Mouse (Mus musculus): Measurements from ENCODE around the gene Smc5. TPM values are rescaled to one million over a fixed set of nuclear protein-coding genes. Genes with fewer than 3 reads are reported as not detected.

Gene Smc5
- 23.2 TPM for polyA plus RNA-seq (2015; fragmentation: Illumina TruSeq; extraction: RNeasy Lipid Tissue Mini Kit (QIAGEN cat#74804); ENCODE audit: low read depth, low replicate concordance)

GRCm38 (mm10) chr19:23273355-23274053 is at the start of gene Smc5:
Gene Smc5, minus strand, starts transcription at chr19:23273897.

Other genes starting within 250 kb of the Smc5 start
- 119 TPM for gene Klf9, start 132.7 kb downstream of the Smc5 start, polyA plus RNA-seq (2015; fragmentation: Illumina TruSeq; extraction: RNeasy Lipid Tissue Mini Kit (QIAGEN cat#74804); ENCODE audit: low read depth, low replicate concordance)
- 1.6 TPM for gene Mamdc2, start 174.5 kb upstream of the Smc5 start, polyA plus RNA-seq (2015; fragmentation: Illumina TruSeq; extraction: RNeasy Lipid Tissue Mini Kit (QIAGEN cat#74804); ENCODE audit: low read depth, low replicate concordance)

Measured in brain, adult 10 weeks (tissue).